Mouse (Mus musculus) lung, adult 10 weeks (tissue): Measurements from ENCODE around the gene Iqcb1. TPM values are rescaled to one million over a fixed set of nuclear protein-coding genes. Genes with fewer than 3 reads are reported as not detected.

ENCODE experiments used
- polyA plus RNA-seq: library from polyadenylated mRNA; stranded (reverse); fragments of 350-450 nt; fragmentation: Illumina TruSeq; extraction: RNeasy Lipid Tissue Mini Kit (QIAGEN cat#74804); gene quantifications from one replicate; pipeline ENCODE4 v1.2.3, GENCODE M21; 2014; ENCODE audit warnings: low read depth, low replicate concordance; ENCODE audit not compliant: insufficient read depth

Iqcb1 gene
- polyA plus RNA-seq: 11.3 TPM

GRCm38 (mm10) chr16:36828054-36828786 is at the start of gene Iqcb1:
Gene Iqcb1, plus strand, starts transcription at chr16:36828385.

GRCm38 (mm10) chr16:36784594-36785313 is 43.4 kb upstream of the Iqcb1 start, which contains the start of gene Slc15a2:
Gene Slc15a2, minus strand, starts transcription at chr16:36784962.

DNA sequence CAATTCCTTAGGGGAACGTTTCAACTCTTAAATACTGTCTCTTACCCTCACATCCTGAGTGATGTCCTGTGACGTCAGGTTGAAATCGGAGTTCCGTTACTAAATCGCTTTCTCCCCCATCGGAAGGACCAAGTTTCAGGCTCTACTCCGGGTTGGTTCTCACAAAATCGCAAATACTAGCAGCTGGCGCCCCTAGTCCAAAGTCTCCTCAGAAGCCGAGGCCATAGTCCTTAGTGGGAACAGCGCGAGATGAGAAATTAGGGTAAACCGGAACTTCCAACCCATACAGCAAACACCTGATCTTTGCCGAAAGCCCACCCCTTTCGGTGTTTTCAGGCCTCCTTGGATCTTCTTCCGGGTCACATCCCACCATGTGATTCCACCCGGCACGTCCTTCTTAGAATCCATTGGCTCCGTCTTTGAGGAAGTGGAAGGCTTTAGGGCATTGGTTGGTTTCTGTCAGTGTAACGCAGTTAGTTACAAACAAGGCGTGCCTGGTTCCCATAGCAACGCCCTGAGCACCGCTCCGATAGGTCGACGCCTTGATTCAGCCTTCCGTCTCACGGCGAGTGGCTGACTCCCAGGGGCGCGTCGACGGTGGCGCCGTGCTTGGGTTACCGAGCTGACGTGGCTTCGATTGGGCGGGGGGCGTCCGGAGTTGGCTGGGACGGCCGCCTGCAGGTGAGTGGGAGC is 46.5 kb downstream of the Iqcb1 start, which contains the start of the genes Eaf2 and Golgb1:
Eaf2 (minus strand) TSS at position 421 of the 693 bp plus-strand sequence.
Golgb1 (plus strand) TSS at position 558 of the 693 bp plus-strand sequence.

Other genes starting within 250 kb of the Iqcb1 start
- 4.6 TPM for gene Cd86, start 162.3 kb upstream of the Iqcb1 start, polyA plus RNA-seq
- 4.8 TPM for gene Ildr1, start 134.4 kb upstream of the Iqcb1 start, polyA plus RNA-seq
- 28.6 TPM for gene Slc15a2, start 43.4 kb upstream of the Iqcb1 start, polyA plus RNA-seq
- 1.8 TPM for gene Eaf2, start 46.6 kb downstream of the Iqcb1 start, polyA plus RNA-seq
- gene Golgb1, start 46.8 kb downstream of the Iqcb1 start, polyA plus RNA-seq: 13.9 TPM
- gene Hcls1, start 106.6 kb downstream of the Iqcb1 start, polyA plus RNA-seq: 31.6 TPM
- 0.91 TPM for gene Fbxo40, start 162.1 kb downstream of the Iqcb1 start, polyA plus RNA-seq
- gene Polq, start 183.4 kb downstream of the Iqcb1 start, polyA plus RNA-seq: 0.23 TPM